Mouse (Mus musculus) G1E (cell line): Measurements from ENCODE around the gene Fhl3.

Experiments used
- GATA1 ChIP-seq: IDR thresholded peaks from 2 replicates; pipeline ENCODE4 v1.6.1; 2012; ENCODE audit warnings: borderline replicate concordance, low read length, inconsistent platforms, mixed read lengths
- POLR2AphosphoS5 ChIP-seq: IDR thresholded peaks from 2 replicates; pipeline ENCODE4 v1.6.1; 2012; ENCODE audit warnings: low read depth, low read length, inconsistent platforms; ENCODE audit not compliant: insufficient replicate concordance

DNA sequence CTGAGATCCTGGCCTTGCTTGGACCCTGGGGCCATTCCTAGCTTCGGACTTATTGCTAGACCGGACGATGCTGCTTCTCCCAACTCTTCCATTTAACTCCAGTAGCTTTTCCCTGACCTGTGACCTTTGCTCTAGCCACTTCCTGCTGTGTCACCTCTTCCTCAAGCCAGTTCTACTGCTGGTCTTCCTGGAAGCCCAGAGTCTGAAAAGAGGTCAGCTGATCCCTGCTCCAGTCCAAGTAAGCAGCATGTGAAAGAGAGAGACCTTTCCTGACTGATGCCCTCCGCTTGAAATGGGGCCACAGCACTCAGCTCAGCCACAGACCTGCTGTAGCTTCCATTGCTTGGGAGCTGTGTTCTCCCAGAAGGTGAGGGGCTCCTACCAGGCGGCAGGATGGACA, 37.0 kb downstream of the Fhl3 start:
- no peak for TF ChIP-seq GATA1
- no peak for TF ChIP-seq POLR2AphosphoS5
